Mouse (Mus musculus) forebrain, embryonic 14.5 days (tissue): ENCODE data around the gene Dact1. TPM values are rescaled to one million over a fixed set of nuclear protein-coding genes. Genes with fewer than 3 reads are reported as not detected.

ENCODE experiments used
- ATAC-seq: fragments of 200-750 bp; cut with Nextera tagmentation; 2 replicates; pipeline ENCODE4 v1.8.0; 2017; ENCODE audit warnings: mild to moderate bottlenecking, moderate library complexity
- DNase-seq: peaks from one replicate; pipeline ENCODE4 v3.0.0-alpha.2; 2015; ENCODE audit warnings: low spot score
- H3K27ac ChIP-seq: fragments of 300-500 bp; sonication (generic); 2 replicates; pipeline ENCODE4 v1.5.1; 2014; ENCODE audit warnings: low read depth, mild to moderate bottlenecking, control low read depth, low read length, moderate library complexity
- H3K27me3 ChIP-seq: fragments of 300-500 bp; sonication (generic); replicated peaks from 2 replicates; pipeline ENCODE4 v1.6.1; 2014; ENCODE audit warnings: low read length, control low read depth, mixed read lengths; ENCODE audit not compliant: control insufficient read depth, insufficient read depth
- H3K36me3 ChIP-seq: fragments of 300-500 bp; sonication (generic); 2 replicates; pipeline ENCODE4 v1.6.1; 2014; ENCODE audit warnings: low read length, control low read depth; ENCODE audit not compliant: control insufficient read depth, insufficient read depth
- H3K4me1 ChIP-seq: fragments of 300-500 bp; sonication (generic); 2 replicates; pipeline ENCODE4 v1.6.1; 2014; ENCODE audit warnings: antibody characterized with exemption, low read length, control low read depth; ENCODE audit not compliant: control insufficient read depth, insufficient read depth
- H3K4me2 ChIP-seq: fragments of 300-500 bp; sonication (generic); 2 replicates; pipeline ENCODE4 v1.6.1; 2014; ENCODE audit warnings: mild to moderate bottlenecking, control low read depth, low read length
- H3K4me3 ChIP-seq: fragments of 300-500 bp; sonication (generic); 2 replicates; pipeline ENCODE4 v1.5.1; 2014; ENCODE audit warnings: low read depth, low read length, control low read depth
- H3K9ac ChIP-seq: fragments of 300-500 bp; sonication (generic); 2 replicates; pipeline ENCODE4 v1.6.1; 2014; ENCODE audit warnings: mild to moderate bottlenecking, low read length, control low read depth, moderate library complexity
- H3K9me3 ChIP-seq: fragments of 300-500 bp; sonication (generic); replicated peaks from 2 replicates; pipeline ENCODE4 v1.6.1; 2016; ENCODE audit warnings: low read length, control low read depth, mixed read lengths; ENCODE audit not compliant: control insufficient read depth
- WGBS: fragments of 180-500 bp; shearing (Covaris S2); extraction: QIAGEN DNeasy Blood & Tissue Kit; methylation state at CpG from one replicate; pipeline ENCODE4 v1.1.7; 2014; 5-methylcytosine and 5-hydroxymethylcytosine counted together
- polyA plus RNA-seq: library from polyadenylated mRNA; unstranded; fragments of >200 nt; fragmentation: Nextera tagmentation; extraction: Ambion mirVana; gene quantifications from 2 replicates; pipeline ENCODE4 v1.2.1, GENCODE M21; 2014

Dact1 gene
- polyA plus RNA-seq, 1 experiment from 2014 or later: 24.9 TPM

GRCm38 (mm10) chr12:71285399-71285798, 24.3 kb upstream of the Dact1 start:
- Histone ChIP-seq H3K9ac (no peak overlapping the region), H3K4me2 (no peak overlapping the region)
- ATAC-seq: no peak

DNA sequence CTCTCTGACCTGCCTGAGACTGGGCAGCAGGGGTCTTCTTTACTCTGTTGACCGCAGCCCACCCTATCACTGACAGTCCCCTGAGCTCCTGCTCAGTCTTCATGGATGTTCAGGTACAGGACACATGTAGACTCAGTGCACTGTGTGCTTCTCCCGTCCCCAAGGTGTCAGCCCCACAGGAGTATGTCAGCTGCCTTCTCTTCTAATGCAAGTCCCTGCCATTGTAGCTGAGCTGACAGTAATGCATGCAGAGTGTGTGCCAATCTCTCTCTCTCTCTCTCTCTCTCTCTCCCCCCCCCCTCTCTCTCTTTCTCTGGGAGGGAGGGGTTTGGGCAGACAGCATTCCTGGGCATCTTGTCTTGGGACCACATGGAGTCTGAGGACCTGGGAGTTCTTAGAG, 19.2 kb upstream of the Dact1 start:
- Histone ChIP-seq H3K4me3 (no peak overlapping the region), H3K4me1 (peaks cover 15% of the 10 kb centered on the region; the same call in 1 of the 2 replicates), H3K27ac (no peak overlapping the region), H3K36me3 (no peaks in the 10 kb centered on the region), H3K9me3 (no peaks in the 10 kb centered on the region), H3K4me2 (no peak overlapping the region), H3K9ac (no peak overlapping the region), H3K27me3 (no peaks in the 10 kb centered on the region)
- ATAC-seq (peak; percentile 54), DNase-seq (peak; percentile 37)
- 48% methylated on average over 2 of the region's 2 CpGs for WGBS

More at GRCm38 (mm10) chr12:71285399-71285798, 24.3 kb upstream of the Dact1 start:
- Histone ChIP-seq H3K4me3 (no peak overlapping the region), H3K9me3 (0 out of 2 replicates have a peak, but pooled peaks cover 5% of the 10 kb centered on the region), H3K27ac (no peak overlapping the region), H3K4me1 (peaks cover 3% of the 10 kb centered on the region; the same call in 1 of the 2 replicates), H3K27me3 (no peaks in the 10 kb centered on the region), H3K36me3 (no peaks in the 10 kb centered on the region)
- DNase-seq: no peak

DNA sequence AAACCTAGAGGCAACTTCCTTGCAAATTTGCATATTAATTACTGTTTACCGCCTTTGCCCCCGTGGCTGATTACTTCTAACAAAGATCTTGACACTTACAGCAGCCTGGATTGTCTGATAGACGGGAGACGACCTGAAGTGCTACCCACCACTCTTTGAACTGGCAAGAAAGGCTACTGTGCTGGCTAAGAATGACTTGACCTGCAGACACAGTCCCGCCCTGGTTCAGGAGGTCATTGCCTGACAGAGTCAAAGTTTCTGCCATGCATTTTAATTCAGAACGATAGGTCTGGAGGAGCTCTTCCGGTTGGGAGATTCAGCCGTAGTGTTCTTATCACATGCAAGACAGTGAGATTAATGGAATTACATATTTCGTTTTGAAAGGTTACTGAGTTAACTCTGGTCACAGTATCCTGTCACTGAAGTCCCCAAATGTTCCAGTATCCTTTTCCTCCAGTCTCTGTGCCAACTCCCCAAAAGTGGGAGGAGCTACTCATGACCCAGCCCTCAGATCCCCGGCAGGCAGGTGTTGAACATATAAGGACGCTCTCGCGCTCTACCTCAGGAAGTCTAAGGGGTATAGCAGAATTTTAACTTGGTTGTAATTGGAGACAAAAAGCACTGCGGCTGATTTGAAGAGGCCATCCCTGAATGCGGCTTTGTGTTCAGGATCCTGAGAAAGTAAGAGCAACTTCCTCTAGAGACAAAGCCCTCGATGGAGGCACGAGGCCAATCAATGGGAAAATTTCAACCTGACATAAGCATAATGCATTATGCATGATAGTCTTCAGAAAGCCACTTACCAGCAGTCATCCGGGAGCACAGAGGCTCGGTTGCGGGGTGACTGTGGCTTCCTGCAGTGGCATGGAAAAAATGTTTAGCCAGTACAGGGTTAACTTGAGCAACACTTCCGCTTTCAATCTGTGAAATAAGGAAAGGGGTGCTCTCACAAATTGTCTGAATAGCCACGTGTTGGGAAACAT, 15.4 kb upstream of the Dact1 start:
- peak; percentile 54 for ATAC-seq
- H3K36me3 ChIP-seq: no peaks in the 10 kb centered on the region
- no peaks in the 10 kb centered on the region for H3K9me3 ChIP-seq
- H3K4me3 ChIP-seq: peak overlapping the region; percentile 1; the same call in 1 of the 2 replicates
- no peaks in the 10 kb centered on the region for H3K27me3 ChIP-seq
- peak; percentile 56 for DNase-seq
- no peak overlapping the region for H3K9ac ChIP-seq
- H3K4me2 ChIP-seq: peak overlapping the region; percentile 29
- peaks cover 15% of the 10 kb centered on the region; the same call in 1 of the 2 replicates for H3K4me1 ChIP-seq
- H3K27ac ChIP-seq: no peak overlapping the region
- 21% methylated on average over 22 of the region's 22 CpGs for WGBS

GRCm38 (mm10) chr12:71296849-71297535, 12.7 kb upstream of the Dact1 start:
- Histone ChIP-seq H3K36me3 (no peaks in the 10 kb centered on the region), H3K9me3 (no peaks in the 10 kb centered on the region), H3K27me3 (no peaks in the 10 kb centered on the region), H3K9ac (no peak overlapping the region), H3K27ac (no peak overlapping the region), H3K4me1 (peaks cover 11% of the 10 kb centered on the region; the same call in 1 of the 2 replicates), H3K4me2 (no peak overlapping the region), H3K4me3 (no peak overlapping the region)
- WGBS: 52% methylated on average over 8 of the region's 8 CpGs
- DNase-seq: no peak
- ATAC-seq: no peak

DNA sequence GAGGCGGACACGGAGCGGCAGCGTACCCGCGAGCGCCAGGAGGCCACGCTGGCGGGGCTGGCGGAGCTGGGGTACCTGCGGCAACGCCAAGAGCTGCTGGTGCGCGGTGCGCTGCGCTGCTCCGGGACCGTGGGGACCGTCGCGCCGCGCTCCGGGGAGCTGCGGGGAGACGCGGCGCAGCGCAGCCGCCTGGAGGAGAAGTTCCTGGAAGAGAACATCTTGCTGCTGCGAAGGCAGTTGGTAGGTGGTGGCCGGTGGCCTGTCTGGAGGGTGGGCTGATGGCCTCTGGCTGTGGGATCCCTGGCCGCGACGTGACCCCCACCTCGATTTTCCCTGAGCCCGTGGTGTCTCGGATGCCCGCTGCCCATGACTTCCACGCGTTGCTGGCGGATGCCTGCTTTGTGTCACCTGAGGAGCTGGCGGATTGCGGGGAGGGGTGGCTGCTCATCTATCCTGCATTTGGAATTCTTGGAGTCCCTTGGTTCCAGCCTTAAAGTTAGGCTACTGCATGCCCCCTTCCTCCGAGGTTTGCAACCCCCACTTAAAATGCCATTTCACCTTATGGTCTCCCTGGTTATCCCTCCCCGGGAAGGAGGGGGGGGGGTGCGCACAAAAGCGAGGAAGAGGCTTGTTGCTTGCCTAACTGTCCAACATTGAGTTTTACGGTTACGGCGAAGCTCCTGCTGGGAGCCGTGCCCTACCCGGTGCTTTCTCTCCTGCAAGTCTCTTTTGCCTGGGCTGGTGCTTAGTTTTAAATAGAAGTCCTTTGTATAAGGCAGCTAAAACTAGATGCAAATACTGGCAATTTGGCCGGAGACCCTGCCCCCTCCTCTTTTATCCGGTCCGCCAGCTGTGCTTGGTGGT, 616 bp downstream of the Dact1 start:
- Histone ChIP-seq H3K27ac (peak overlapping the region; percentile 91), H3K27me3 (no peaks in the 10 kb centered on the region), H3K9me3 (no peaks in the 10 kb centered on the region), H3K9ac (peak overlapping the region; percentile 96), H3K36me3 (peaks cover 12% of the 10 kb centered on the region; the same call in 1 of the 2 replicates), H3K4me1 (0 out of 2 replicates have a peak, but pooled peaks cover 3% of the 10 kb centered on the region), H3K4me2 (peak overlapping the region; percentile 76), H3K4me3 (peak overlapping the region; percentile 81)
- ATAC-seq: peak; percentile 78
- peak; percentile 63 for DNase-seq
- WGBS: under 1% methylated on average over 54 of the region's 56 CpGs

GRCm38 (mm10) chr12:71311237-71311887, 1.7 kb downstream of the Dact1 start:
- H3K9me3 ChIP-seq: no peaks in the 10 kb centered on the region
- DNase-seq: peak; percentile 84
- peak overlapping the region; percentile 96 for H3K9ac ChIP-seq

DNA sequence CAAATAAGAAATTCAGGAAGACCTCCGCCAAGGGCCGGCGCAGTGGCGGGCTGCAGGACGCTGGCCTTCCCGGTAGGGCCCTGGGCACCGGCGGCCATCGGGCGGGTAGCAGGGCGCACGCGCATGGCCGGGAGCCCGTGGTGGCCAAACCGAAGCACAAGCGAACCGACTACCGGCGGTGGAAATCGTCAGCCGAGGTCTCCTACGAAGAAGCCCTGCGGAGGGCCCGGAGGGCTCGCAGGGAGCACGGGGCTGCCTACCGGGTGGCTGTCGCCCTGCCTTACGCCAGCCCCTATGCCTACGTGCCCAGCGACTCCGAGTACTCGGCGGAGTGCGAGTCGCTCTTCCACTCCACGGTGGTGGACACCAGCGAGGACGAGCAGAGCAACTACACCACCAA, 8.6 kb downstream of the Dact1 start:
- WGBS: 79% methylated on average over 24 of the region's 40 CpGs
- H3K4me2 ChIP-seq: 0 out of 2 replicates have a peak overlapping the region, but pooled peaks have one; percentile 3
- 0 out of 2 replicates have a peak, but pooled peaks cover 5% of the 10 kb centered on the region for H3K9me3 ChIP-seq
- H3K27me3 ChIP-seq: no peaks in the 10 kb centered on the region
- no peaks in the 10 kb centered on the region for H3K4me1 ChIP-seq
- H3K27ac ChIP-seq: no peak overlapping the region
- no peak for ATAC-seq
- DNase-seq: no peak
- no peak overlapping the region for H3K4me3 ChIP-seq
- peaks cover 51% of the 10 kb centered on the region for H3K36me3 ChIP-seq
- H3K9ac ChIP-seq: no peak overlapping the region

More at GRCm38 (mm10) chr12:71311237-71311887, 1.7 kb downstream of the Dact1 start:
- H3K27ac ChIP-seq: peak overlapping the region; percentile 53; the same call in 1 of the 2 replicates
- H3K4me3 ChIP-seq: peak overlapping the region; percentile 81
- no peaks in the 10 kb centered on the region for H3K27me3 ChIP-seq
- 39% methylated on average over 13 of the region's 13 CpGs for WGBS
- peaks cover 22% of the 10 kb centered on the region; the same call in 1 of the 2 replicates for H3K36me3 ChIP-seq
- H3K4me1 ChIP-seq: 0 out of 2 replicates have a peak, but pooled peaks cover 3% of the 10 kb centered on the region
- ATAC-seq: no peak
- peak overlapping the region; percentile 76 for H3K4me2 ChIP-seq
